Mouse (Mus musculus) limb, embryonic 12.5 days (tissue): Measurements from ENCODE around the gene Speg. TPM values are rescaled to one million over a fixed set of nuclear protein-coding genes. Genes with fewer than 3 reads are reported as not detected.

Source experiments
- ATAC-seq: fragments of 200-750 bp; cut with Nextera tagmentation; 2 replicates; pipeline ENCODE4 v1.8.0; 2017; ENCODE audit warnings: low read depth, moderate TSS enrichment; ENCODE audit not compliant: insufficient number of reproducible peaks, insufficient read depth, low FRiP score, low TSS enrichment
- H3K27ac ChIP-seq: fragments of 300-500 bp; sonication (generic); 2 replicates; pipeline ENCODE4 v1.5.1; 2016; ENCODE audit warnings: mild to moderate bottlenecking, moderate library complexity
- H3K27me3 ChIP-seq: fragments of 300-500 bp; sonication (generic); 2 replicates; pipeline ENCODE4 v1.6.1; 2016; ENCODE audit warnings: mild to moderate bottlenecking, moderate library complexity
- H3K36me3 ChIP-seq: fragments of 300-500 bp; sonication (generic); 2 replicates; pipeline ENCODE4 v1.6.1; 2016; ENCODE audit warnings: mild to moderate bottlenecking, moderate library complexity
- H3K4me1 ChIP-seq: fragments of 300-500 bp; sonication (generic); replicated peaks from 2 replicates; pipeline ENCODE4 v1.6.1; 2016
- H3K4me2 ChIP-seq: fragments of 300-500 bp; sonication (generic); 2 replicates; pipeline ENCODE4 v1.6.1; 2016; ENCODE audit warnings: mild to moderate bottlenecking, moderate library complexity
- H3K4me3 ChIP-seq: fragments of 300-500 bp; sonication (generic); replicated peaks from 2 replicates; pipeline ENCODE4 v1.5.1; 2016; ENCODE audit warnings: mild to moderate bottlenecking
- H3K9ac ChIP-seq: fragments of 300-500 bp; sonication (generic); replicated peaks from 2 replicates; pipeline ENCODE4 v1.6.1; 2016; ENCODE audit warnings: mild to moderate bottlenecking, moderate library complexity
- H3K9me3 ChIP-seq: fragments of 300-500 bp; sonication (generic); 2 replicates; pipeline ENCODE4 v1.6.1; 2016; ENCODE audit warnings: mild to moderate bottlenecking, moderate library complexity
- WGBS: fragments of 180-500 bp; shearing (Covaris S2); methylation state at CpG from one replicate; pipeline ENCODE4 v1.1.7; 2016; 5-methylcytosine and 5-hydroxymethylcytosine counted together
- polyA plus RNA-seq: library from polyadenylated mRNA; unstranded; fragments of >200 nt; fragmentation: Nextera tagmentation; extraction: Ambion mirVana; gene quantifications from 2 replicates; pipeline ENCODE4 v1.2.1, GENCODE M21; 2016

Gene Speg
- polyA plus RNA-seq = 30.4 and 30.7 TPM in 2 replicates

GRCm38 (mm10) chr1:75374950-75375936, at the start of gene Speg:
Gene Speg (plus strand): TSS chr1:75375297.
- H3K9ac ChIP-seq = peak within 1 kb of the TSS; percentile 67
- WGBS = 5% methylated on average over 54 of the region's 57 CpGs
- H3K4me3 ChIP-seq = peak within 1 kb of the TSS; percentile 39
- H3K27me3 ChIP-seq = peaks cover 16% of the 10 kb centered on the region
- H3K27ac ChIP-seq = peak within 1 kb of the TSS; percentile 69; the same call in 1 of the 2 replicates
- no peaks in the 10 kb centered on the region for H3K9me3 ChIP-seq
- peaks cover 28% of the 10 kb centered on the region for H3K4me1 ChIP-seq
- peak within 1 kb of the TSS; percentile 81 for H3K4me2 ChIP-seq
- ATAC-seq = peak; percentile 57
- no peaks in the 10 kb centered on the region for H3K36me3 ChIP-seq

GRCm38 (mm10) chr1:75327461-75327860, 47.6 kb upstream of the Speg start:
- Histone ChIP-seq H3K27me3 (no peaks in the 10 kb centered on the region), H3K36me3 (no peaks in the 10 kb centered on the region), H3K4me1 (no peaks in the 10 kb centered on the region), H3K4me3 (no peak overlapping the region), H3K9me3 (peaks cover 6% of the 10 kb centered on the region), H3K4me2 (no peak overlapping the region), H3K9ac (no peak overlapping the region), H3K27ac (no peak overlapping the region)
- no peak for ATAC-seq

- 63% methylated on average over 1 of the region's 1 CpGs for WGBS
- Histone ChIP-seq H3K4me2 (no peak overlapping the region), H3K36me3 (no peaks in the 10 kb centered on the region), H3K27ac (no peak overlapping the region), H3K9me3 (peaks cover 6% of the 10 kb centered on the region), H3K4me1 (peaks cover under 1% of the 10 kb centered on the region; the same call in 1 of the 2 replicates), H3K27me3 (no peaks in the 10 kb centered on the region), H3K4me3 (no peak overlapping the region), H3K9ac (no peak overlapping the region)
- ATAC-seq = no peak
Measured at GRCm38 (mm10) chr1:75331271-75331670, 43.8 kb upstream of the Speg start.

GRCm38 (mm10) chr1:75336461-75336860, 38.6 kb upstream of the Speg start:
- H3K4me2 ChIP-seq = no peak overlapping the region
- H3K4me1 ChIP-seq = peaks cover 41% of the 10 kb centered on the region
- H3K27ac ChIP-seq = no peak overlapping the region
- H3K9ac ChIP-seq = no peak overlapping the region
- no peaks in the 10 kb centered on the region for H3K27me3 ChIP-seq
- no peaks in the 10 kb centered on the region for H3K9me3 ChIP-seq
- no peak for ATAC-seq
- H3K4me3 ChIP-seq = no peak overlapping the region
- H3K36me3 ChIP-seq = no peaks in the 10 kb centered on the region
- 50% methylated on average over 3 of the region's 3 CpGs for WGBS

GRCm38 (mm10) chr1:75337097-75337496, 38.0 kb upstream of the Speg start:
- Histone ChIP-seq H3K36me3 (no peaks in the 10 kb centered on the region), H3K4me2 (no peak overlapping the region), H3K9ac (no peak overlapping the region), H3K27me3 (no peaks in the 10 kb centered on the region), H3K27ac (peak overlapping the region; percentile 91), H3K4me3 (no peak overlapping the region), H3K9me3 (no peaks in the 10 kb centered on the region), H3K4me1 (peaks cover 44% of the 10 kb centered on the region)
- WGBS = 58% methylated on average over 9 of the region's 9 CpGs
- ATAC-seq = no peak

GRCm38 (mm10) chr1:75338091-75338694, 36.9 kb upstream of the Speg start:
- WGBS = 5% methylated on average over 11 of the region's 11 CpGs
- Histone ChIP-seq H3K36me3 (no peaks in the 10 kb centered on the region), H3K4me1 (peaks cover 44% of the 10 kb centered on the region), H3K4me2 (peak overlapping the region; percentile 40), H3K4me3 (no peak overlapping the region), H3K27me3 (no peaks in the 10 kb centered on the region), H3K27ac (peak overlapping the region; percentile 91), H3K9ac (no peak overlapping the region; the same call in 1 of the 2 replicates), H3K9me3 (no peaks in the 10 kb centered on the region)
- peak; percentile 46 for ATAC-seq

GRCm38 (mm10) chr1:75339337-75339736, 35.8 kb upstream of the Speg start:
- no peak for ATAC-seq
- Histone ChIP-seq H3K4me2 (peak overlapping the region; percentile 40), H3K27ac (peak overlapping the region; percentile 91), H3K4me1 (peaks cover 53% of the 10 kb centered on the region), H3K36me3 (no peaks in the 10 kb centered on the region), H3K9me3 (no peaks in the 10 kb centered on the region), H3K4me3 (no peak overlapping the region), H3K9ac (peak overlapping the region; percentile 45; the same call in 1 of the 2 replicates), H3K27me3 (no peaks in the 10 kb centered on the region)
- WGBS = 29% methylated on average over 9 of the region's 9 CpGs

- WGBS = 78% methylated on average over 2 of the region's 2 CpGs
- Histone ChIP-seq H3K4me1 (peaks cover 65% of the 10 kb centered on the region), H3K4me2 (no peak overlapping the region), H3K4me3 (no peak overlapping the region), H3K9me3 (no peaks in the 10 kb centered on the region), H3K9ac (no peak overlapping the region; the same call in 1 of the 2 replicates), H3K27me3 (no peaks in the 10 kb centered on the region; the same call in 1 of the 2 replicates), H3K36me3 (no peaks in the 10 kb centered on the region), H3K27ac (0 out of 2 replicates have a peak overlapping the region, but pooled peaks have one; percentile 25)
- no peak for ATAC-seq
Measured at GRCm38 (mm10) chr1:75340519-75340918, 34.6 kb upstream of the Speg start.

- H3K4me1 ChIP-seq = peaks cover 51% of the 10 kb centered on the region
- no peak overlapping the region for H3K27ac ChIP-seq
- H3K9me3 ChIP-seq = no peaks in the 10 kb centered on the region
- no peak overlapping the region for H3K4me2 ChIP-seq
- ATAC-seq = no peak
- no peaks in the 10 kb centered on the region for H3K36me3 ChIP-seq
- H3K9ac ChIP-seq = no peak overlapping the region
- no peaks in the 10 kb centered on the region; the same call in 1 of the 2 replicates for H3K27me3 ChIP-seq
- H3K4me3 ChIP-seq = no peak overlapping the region
- WGBS = 0% methylated on average over 8 of the region's 8 CpGs
Measured at GRCm38 (mm10) chr1:75342874-75343416, 32.2 kb upstream of the Speg start.

- 3% methylated on average over 15 of the region's 15 CpGs for WGBS
Measured at GRCm38 (mm10) chr1:75344291-75345035, 30.6 kb upstream of the Speg start.

More at GRCm38 (mm10) chr1:75344291-75345035, 30.6 kb upstream of the Speg start:
- H3K4me3 ChIP-seq = no peak overlapping the region
- no peak overlapping the region for H3K9ac ChIP-seq
- ATAC-seq = peak; percentile 32; the same call in 1 of the 2 replicates
- H3K27me3 ChIP-seq = no peaks in the 10 kb centered on the region; the same call in 1 of the 2 replicates
- H3K4me1 ChIP-seq = peaks cover 42% of the 10 kb centered on the region
- H3K36me3 ChIP-seq = no peaks in the 10 kb centered on the region
- peak overlapping the region; percentile 33 for H3K4me2 ChIP-seq
- no peaks in the 10 kb centered on the region for H3K9me3 ChIP-seq
- peak overlapping the region; percentile 59 for H3K27ac ChIP-seq
